Mouse (Mus musculus) MEL (cell line): ENCODE results near the gene Col13a1. TPM values are rescaled to one million over a fixed set of nuclear protein-coding genes. Genes with fewer than 3 reads are reported as not detected.

Experiments used
- DNase-seq: peaks from one replicate; pipeline ENCODE4 v3.0.0; 2011; ENCODE audit warnings: low read depth, low spot score
- H3K27ac ChIP-seq: 2 replicates; pipeline ENCODE4 v1.5.1; 2012; ENCODE audit warnings: low read depth, mild to moderate bottlenecking, control low read depth, low read length, moderate library complexity; ENCODE audit not compliant: control insufficient read depth
- H3K27me3 ChIP-seq, 2 experiments: fragments of 150-350 bp in 1 of 2; sonication (generic) in 1 of 2; 2 replicates each; pipeline ENCODE4 v1.6.1; 2012; ENCODE audit warnings: low read length in 2 of 2, mild to moderate bottlenecking in 2 of 2, improper control_type of control experiment in 1 of 2, moderate library complexity in 1 of 2; ENCODE audit not compliant: insufficient read depth in 2 of 2, control insufficient read depth in 1 of 2
- H3K36me3 ChIP-seq, 2 experiments: 2 replicates each; pipeline ENCODE4 v1.6.1; 2012 to 2014; ENCODE audit warnings: low read length in 2 of 2, improper control_type of control experiment in 1 of 2, inconsistent platforms in 1 of 2, mild to moderate bottlenecking in 1 of 2; ENCODE audit not compliant: insufficient read depth in 2 of 2, control insufficient read depth in 1 of 2
- H3K4me1 ChIP-seq, 2 experiments: fragments of 150-350 bp in 1 of 2; sonication (generic) in 1 of 2; 2 replicates each; pipeline ENCODE4 v1.6.1; 2012; ENCODE audit warnings: low read length in 2 of 2, improper control_type of control experiment in 1 of 2, mild to moderate bottlenecking in 1 of 2; ENCODE audit not compliant: insufficient read depth in 2 of 2, control insufficient read depth in 1 of 2
- H3K4me3 ChIP-seq, 2 experiments: fragments of 150-350 bp in 1 of 2; sonication (generic) in 1 of 2; 2 replicates each; pipeline ENCODE4 v1.5.1; 2012; ENCODE audit warnings: low read depth in 2 of 2, low read length in 2 of 2, mild to moderate bottlenecking in 2 of 2, moderate library complexity in 2 of 2, control low read depth in 1 of 2, improper control_type of control experiment in 1 of 2; ENCODE audit not compliant: control insufficient read depth in 1 of 2, insufficient read depth in 1 of 2
- H3K79me2 ChIP-seq: 2 replicates; pipeline ENCODE4 v1.6.1; 2012; ENCODE audit warnings: mild to moderate bottlenecking, low read length, moderate library complexity; ENCODE audit not compliant: control insufficient read depth, poor library complexity, insufficient read depth
- H3K9ac ChIP-seq: 2 replicates; pipeline ENCODE4 v1.6.1; 2012; ENCODE audit warnings: low read depth, mild to moderate bottlenecking, control low read depth, low read length, moderate library complexity; ENCODE audit not compliant: control insufficient read depth, poor library complexity, severe bottlenecking
- H3K9me3 ChIP-seq: fragments of 150-350 bp; sonication (generic); replicated peaks from 2 replicates; pipeline ENCODE4 v1.6.1; 2012; ENCODE audit warnings: mild to moderate bottlenecking, low read length, improper control_type of control experiment, moderate library complexity; ENCODE audit not compliant: insufficient read depth
- CHD2 ChIP-seq: IDR thresholded peaks from 2 replicates; pipeline ENCODE4 v1.6.1; 2011; ENCODE audit warnings: low read length, improper control_type of control experiment
- ETS1 ChIP-seq: IDR thresholded peaks from 2 replicates; pipeline ENCODE4 v1.6.1; 2012; ENCODE audit warnings: low read depth, mild to moderate bottlenecking, inconsistent platforms, low read length, improper control_type of control experiment, moderate library complexity
- HCFC1 ChIP-seq: IDR thresholded peaks from 2 replicates; pipeline ENCODE4 v1.6.1; 2012; ENCODE audit warnings: low read depth, mild to moderate bottlenecking, inconsistent platforms, low read length, improper control_type of control experiment, moderate library complexity
- KAT2A ChIP-seq: conservative IDR thresholded peaks from 2 replicates; pipeline ENCODE4 v1.6.1; 2012; ENCODE audit warnings: low read depth, low read length, improper control_type of control experiment, inconsistent platforms
- NRF1 ChIP-seq: IDR thresholded peaks from 2 replicates; pipeline ENCODE4 v1.6.1; 2014; ENCODE audit warnings: low read depth, mild to moderate bottlenecking, inconsistent platforms, low read length, improper control_type of control experiment, moderate library complexity; ENCODE audit not compliant: poor library complexity, insufficient read depth, severe bottlenecking
- POLR2A ChIP-seq, 2 experiments: IDR thresholded peaks; 2 replicates each; pipeline ENCODE4 v1.6.1; 2011 to 2012; ENCODE audit warnings: low read length in 2 of 2, mild to moderate bottlenecking in 2 of 2, control low read depth in 1 of 2, improper control_type of control experiment in 1 of 2, low read depth in 1 of 2, moderate library complexity in 1 of 2; ENCODE audit not compliant: control insufficient read depth in 1 of 2, insufficient read depth in 1 of 2, poor library complexity in 1 of 2
- SMC3 ChIP-seq: IDR thresholded peaks from 2 replicates; pipeline ENCODE4 v1.6.1; 2011; ENCODE audit warnings: low read depth, low read length, improper control_type of control experiment
- TAL1 ChIP-seq: IDR thresholded peaks from 2 replicates; pipeline ENCODE4 v1.6.1; 2012; ENCODE audit warnings: mild to moderate bottlenecking, inconsistent platforms, low read length, moderate library complexity, mixed read lengths
- TBP ChIP-seq: IDR thresholded peaks from 2 replicates; pipeline ENCODE4 v1.8.0; 2011; ENCODE audit warnings: low read depth, low read length, improper control_type of control experiment
- TCF12 ChIP-seq: IDR thresholded peaks from 2 replicates; pipeline ENCODE4 v1.6.1; 2014; ENCODE audit warnings: low read depth, mild to moderate bottlenecking, inconsistent platforms, low read length, improper control_type of control experiment, moderate library complexity
- UBTF ChIP-seq: IDR thresholded peaks from 2 replicates; pipeline ENCODE4 v1.6.1; 2012; ENCODE audit warnings: low read depth, mild to moderate bottlenecking, inconsistent platforms, low read length, improper control_type of control experiment, moderate library complexity, borderline replicate concordance; ENCODE audit not compliant: insufficient read depth
- USF2 ChIP-seq, 2 experiments: IDR thresholded peaks; 2 replicates each; pipeline ENCODE4 v1.6.1; 2011 to 2012; ENCODE audit warnings: improper control_type of control experiment in 2 of 2, low read length in 2 of 2, borderline replicate concordance in 1 of 2, inconsistent platforms in 1 of 2, low read depth in 1 of 2, mild to moderate bottlenecking in 1 of 2; ENCODE audit not compliant: insufficient read depth in 1 of 2
- ZKSCAN1 ChIP-seq: IDR thresholded peaks from 2 replicates; pipeline ENCODE4 v1.6.1; 2012; ENCODE audit warnings: low read depth, mild to moderate bottlenecking, inconsistent platforms, low read length, improper control_type of control experiment, moderate library complexity
- polyA plus RNA-seq, 2 experiments: library from polyadenylated mRNA; stranded (reverse) in 1 of 2; unstranded in 1 of 2; fragments of >175 nt in 1 of 2; fragments of >200 nt in 1 of 2; gene quantifications; 2 replicates each; pipeline versions ENCODE4 v1.2.1 to v1.2.4; 2012; ENCODE audit warnings: low replicate concordance in 2 of 2, low read depth in 1 of 2; ENCODE audit not compliant: insufficient read length in 2 of 2, insufficient read depth in 1 of 2, missing spikeins in 1 of 2
- total RNA-seq: library from RNA; depleted of rRNA; stranded (reverse); fragments of 300-350 nt; gene quantifications from 2 replicates; pipeline ENCODE4 v1.2.3, GENCODE M21; 2012

Gene Col13a1
- total and polyA plus RNA-seq, 3 experiments, result not detected

DNA sequence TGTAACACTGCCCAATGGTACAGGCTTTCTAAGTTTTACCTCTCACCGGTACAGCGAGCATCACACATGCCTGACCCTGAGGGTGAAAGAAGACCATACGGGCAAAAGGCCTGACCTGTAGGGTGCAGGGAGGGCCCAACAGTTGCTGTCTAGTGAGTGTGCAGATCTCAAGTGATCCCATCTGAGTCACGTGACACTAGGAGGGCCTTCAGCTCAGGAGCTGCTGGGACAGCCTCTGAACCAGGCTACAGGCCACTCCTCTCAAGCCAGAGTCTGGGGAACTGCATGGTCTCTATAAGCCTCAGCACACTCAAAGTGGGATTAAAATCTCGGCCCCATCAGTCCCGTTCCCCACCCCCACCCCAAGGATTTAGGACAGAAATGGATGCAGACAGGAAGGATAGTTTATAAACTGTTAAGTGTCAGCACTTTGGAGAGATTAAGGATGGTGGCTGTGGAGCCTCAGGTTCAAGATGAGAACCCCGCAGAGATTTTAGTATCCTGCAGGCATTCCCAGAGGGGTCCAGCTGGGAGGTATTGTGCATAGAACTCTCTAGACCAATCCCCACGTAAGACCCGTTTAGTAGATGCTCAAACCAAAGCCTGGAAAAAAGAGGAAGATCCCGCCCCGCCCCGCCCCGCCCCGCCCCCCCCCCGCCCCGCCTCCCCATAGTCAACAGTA is 40.6 kb upstream of the Col13a1 start:
- DNase-seq, result no peak
- Histone ChIP-seq H3K27ac (no peak overlapping the region), H3K4me1 (no peaks in the 10 kb centered on the region), H3K4me3 (no peak overlapping the region), H3K9ac (no peak overlapping the region), H3K36me3 (no peaks in the 10 kb centered on the region), H3K79me2 (no peaks in the 10 kb centered on the region), H3K9me3 (no peaks in the 10 kb centered on the region), H3K27me3 (no peaks in the 10 kb centered on the region)
- no peak for TF ChIP-seq USF2 (IDR thresholded peaks at IDR 0.05; ENCODE audit: borderline replicate concordance in 1 of 2, insufficient read depth in 1 of 2, low read depth in 1 of 2, low read length in 2 of 2)
- no peak for TF ChIP-seq POLR2A (IDR thresholded peaks at IDR 0.05; ENCODE audit: control insufficient read depth in 1 of 2, insufficient read depth in 1 of 2, low read depth in 1 of 2, low read length in 2 of 2, poor library complexity in 1 of 2)
- TF ChIP-seq TAL1, result no peak
- TF ChIP-seq KAT2A, result no peak
- no peak for TF ChIP-seq CHD2
- no peak for TF ChIP-seq SMC3

DNA sequence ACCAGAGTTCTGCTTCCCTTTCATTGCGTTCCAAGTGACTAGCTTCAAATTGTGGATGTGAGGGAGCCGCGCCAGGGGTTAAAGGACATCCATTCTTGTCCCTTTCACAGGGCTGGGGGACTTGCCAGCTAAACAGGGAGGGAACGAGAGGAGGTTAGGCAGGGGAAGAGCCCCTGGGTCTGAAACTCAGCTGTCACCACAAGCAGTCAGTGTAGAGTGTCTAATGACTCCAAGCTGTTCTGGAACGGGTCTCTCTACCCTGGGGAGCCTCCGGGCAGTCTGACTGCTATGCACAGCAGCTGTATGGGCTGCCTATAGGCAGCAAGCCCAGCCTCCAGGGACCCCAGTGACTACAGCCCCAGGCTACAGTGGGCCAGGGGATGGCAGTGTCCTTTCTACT is 38.0 kb upstream of the Col13a1 start:
- DNase-seq, result no peak
- TF ChIP-seq UBTF, result no peak
- no peak for TF ChIP-seq TCF12
- no peak for TF ChIP-seq ETS1
- TF ChIP-seq NRF1, result no peak
- H3K4me3 ChIP-seq, result no peak overlapping the region
- no peak overlapping the region for H3K27ac ChIP-seq
- no peaks in the 10 kb centered on the region for H3K27me3 ChIP-seq
- no peaks in the 10 kb centered on the region for H3K9me3 ChIP-seq
- no peaks in the 10 kb centered on the region for H3K4me1 ChIP-seq
- H3K79me2 ChIP-seq, result no peaks in the 10 kb centered on the region
- H3K9ac ChIP-seq, result no peak overlapping the region
- no peaks in the 10 kb centered on the region for H3K36me3 ChIP-seq

GRCm38 (mm10) chr10:62013190-62013589 is 34.3 kb upstream of the Col13a1 start:
- H3K9me3 ChIP-seq, result no peaks in the 10 kb centered on the region
- H3K4me1 ChIP-seq, result no peaks in the 10 kb centered on the region
- no peak for DNase-seq
- H3K4me3 ChIP-seq, result no peak overlapping the region
- H3K9ac ChIP-seq, result no peak overlapping the region
- no peaks in the 10 kb centered on the region for H3K79me2 ChIP-seq
- H3K27ac ChIP-seq, result no peak overlapping the region
- no peaks in the 10 kb centered on the region for H3K27me3 ChIP-seq
- H3K36me3 ChIP-seq, result no peaks in the 10 kb centered on the region
- TF ChIP-seq HCFC1 (no peak), ZKSCAN1 (no peak), TBP (no peak)
